In the genomic region with DNA sequence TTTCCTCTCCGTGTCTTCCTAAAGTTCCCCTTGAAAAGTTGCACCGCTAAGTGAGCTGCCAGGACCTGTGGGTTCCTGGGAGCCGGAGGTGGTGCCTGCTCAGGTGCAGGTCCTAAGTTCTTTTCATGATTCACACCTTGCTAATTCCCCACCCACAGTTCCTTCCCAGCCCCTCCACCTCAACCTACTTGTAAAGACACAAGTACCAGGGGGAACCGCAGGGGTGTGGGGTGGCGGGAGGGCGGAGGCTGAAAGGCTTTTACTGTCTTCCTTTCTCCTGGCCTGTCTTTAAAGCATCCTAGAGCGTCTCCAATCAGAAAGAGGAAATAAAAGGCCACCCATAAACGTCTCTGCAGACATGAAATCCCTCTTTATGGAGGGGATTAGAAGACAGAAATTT, we compare ENCODE assay signal across 26 mouse cellular contexts. TPM values are rescaled to one million over a fixed set of nuclear protein-coding genes. Genes with fewer than 3 reads are reported as not detected.
DNase-seq lines count a peak whose midpoint lies in the region; ATAC-seq and TF ChIP-seq lines count a peak whose summit lies in the region.
"Had no signal": no experiment of that assay in that cellular context is flagged by ENCODE, and none has a peak within 500 bp of the region (broad histone marks: within the 10 kb centered on the region; RNA-seq: fewer than 3 reads in every experiment).

No protein-coding gene starts in this region.

- H3K4me3 ChIP-seq in layer of hippocampus, adult 2 months: no peak overlapping the region
- no peak overlapping the region for H3K4me3 ChIP-seq in MEL (ENCODE audit: control insufficient read depth in 1 of 2, insufficient read depth in 1 of 2, low read depth in 2 of 2, low read length in 2 of 2)
- no peak overlapping the region for H3K4me3 ChIP-seq in embryonic fibroblast, embryonic 13.5 days (ENCODE audit: insufficient read depth, low read length)
- no peak overlapping the region for H3K4me3 ChIP-seq in midbrain, embryonic 15.5 days
- no peak overlapping the region for H3K4me3 ChIP-seq in forebrain, postnatal 0 days (ENCODE audit: low read depth, low read length)
- H3K4me3 ChIP-seq: embryonic facial prominence, embryonic 15.5 days; hindbrain, embryonic 10.5 days; limb, embryonic 12.5 days; liver, embryonic 13.5 days; megakaryocyte, embryonic 14.5 days; neural tube, embryonic 13.5 days; stomach, embryonic 15.5 days had no signal

- H3K4me1 ChIP-seq in MEL (ENCODE audit: control insufficient read depth in 1 of 2, insufficient read depth in 2 of 2, low read length in 2 of 2): peaks cover 9 to 36% of the 10 kb centered on the region in 2 experiments
- peaks cover 11% of the 10 kb centered on the region; the same call in 1 of the 2 replicates for H3K4me1 ChIP-seq in embryonic fibroblast, embryonic 13.5 days (ENCODE audit: control insufficient read depth, insufficient read depth, low read length)
- peaks cover 12% of the 10 kb centered on the region for H3K4me1 ChIP-seq in midbrain, embryonic 15.5 days
- no peaks in the 10 kb centered on the region; the same call in 1 of the 2 replicates for H3K4me1 ChIP-seq in forebrain, postnatal 0 days (ENCODE audit: insufficient read depth)
- H3K4me1 ChIP-seq: stomach, embryonic 15.5 days had no signal

- no peak for TF ChIP-seq CTCF in layer of hippocampus, adult 2 months (conservative IDR thresholded peaks at IDR 0.05)
- TF ChIP-seq CTCF in MEL (IDR thresholded peaks at IDR 0.05 in 2 of 3, conservative IDR thresholded peaks at IDR 0.05 in 1 of 3; ENCODE audit: control insufficient read depth in 1 of 3, insufficient read depth in 1 of 3, low read depth in 2 of 3, low read length in 3 of 3, poor library complexity in 1 of 3, severe bottlenecking in 1 of 3): no peak
- TF ChIP-seq CTCF in embryonic fibroblast, embryonic 13.5 days (IDR thresholded peaks at IDR 0.05; ENCODE audit: borderline replicate concordance, insufficient read depth, low read length): no peak
- TF ChIP-seq CTCF in forebrain, postnatal 0 days (IDR thresholded peaks at IDR 0.05; ENCODE audit: low read depth): no peak

- H3K9me3 ChIP-seq in MEL (replicated peaks; ENCODE audit: insufficient read depth, low read length): no peaks in the 10 kb centered on the region
- no peaks in the 10 kb centered on the region for H3K9me3 ChIP-seq in midbrain, embryonic 15.5 days
- no peaks in the 10 kb centered on the region for H3K9me3 ChIP-seq in forebrain, postnatal 0 days (ENCODE audit: low read length)
- H3K9me3 ChIP-seq: embryonic facial prominence, embryonic 15.5 days; hindbrain, embryonic 10.5 days; limb, embryonic 12.5 days; liver, embryonic 13.5 days; neural tube, embryonic 13.5 days; stomach, embryonic 15.5 days had no signal

- H3K27ac ChIP-seq in layer of hippocampus, adult 2 months: peak overlapping the region; percentile 60; the same call in 1 of the 2 replicates
- H3K27ac ChIP-seq in MEL (ENCODE audit: control insufficient read depth, low read depth, low read length): no peak overlapping the region
- 0 out of 2 replicates have a peak overlapping the region, but pooled peaks have one; percentile 21 for H3K27ac ChIP-seq in embryonic fibroblast, embryonic 13.5 days (ENCODE audit: insufficient read depth, low read length)
- H3K27ac ChIP-seq in midbrain, embryonic 15.5 days: peak overlapping the region; percentile 23
- no peak overlapping the region for H3K27ac ChIP-seq in forebrain, postnatal 0 days (ENCODE audit: low read depth, low read length)
- H3K27ac ChIP-seq: embryonic facial prominence, embryonic 15.5 days; hindbrain, embryonic 10.5 days; kidney, postnatal 0 days; limb, embryonic 12.5 days; liver, embryonic 13.5 days; stomach, embryonic 15.5 days had no signal

- WGBS in midbrain, embryonic 15.5 days: 25% methylated on average over 8 of the region's 8 CpGs
- WGBS in forebrain, postnatal 0 days: 34% methylated on average over 8 of the region's 8 CpGs

- H3K9ac ChIP-seq in MEL (ENCODE audit: control insufficient read depth, low read depth, low read length, poor library complexity, severe bottlenecking): no peak overlapping the region
- H3K9ac ChIP-seq in midbrain, embryonic 15.5 days: no peak overlapping the region
- H3K9ac ChIP-seq in forebrain, postnatal 0 days: no peak overlapping the region
- H3K9ac ChIP-seq: embryonic facial prominence, embryonic 15.5 days; limb, embryonic 12.5 days; liver, embryonic 13.5 days; neural tube, embryonic 13.5 days; stomach, embryonic 15.5 days had no signal

- TF ChIP-seq POLR2A in MEL (IDR thresholded peaks at IDR 0.05; ENCODE audit: control insufficient read depth in 1 of 2, insufficient read depth in 1 of 2, low read depth in 1 of 2, low read length in 2 of 2, poor library complexity in 1 of 2): no peak
- no peak for TF ChIP-seq POLR2A in embryonic fibroblast, embryonic 13.5 days (IDR thresholded peaks at IDR 0.05; ENCODE audit: low read depth, low read length)

- DNase-seq in layer of hippocampus, adult 2 months (ENCODE audit: low spot score in 2 of 2): no peak
- DNase-seq in layer of hippocampus, adult 11-12 months (ENCODE audit: low spot score): no peak
- peak; percentile 41 for DNase-seq in MEL (ENCODE audit: low read depth, low spot score)
- no peak for DNase-seq in forebrain, postnatal 0 days
- DNase-seq in right cerebral cortex, postnatal 14 days: no peak
- DNase-seq: adrenal gland, postnatal 10 days; cerebellum, adult 8-10 months; cerebellum, postnatal 36 days; embryo, embryonic 11 days; gastrocnemius, postnatal 14 days; heart, adult 11 months; liver, embryonic 13.5 days; lung, adult 2 months; thymus, adult 18-20 months had no signal

- no peak for TF ChIP-seq EP300 in MEL (IDR thresholded peaks at IDR 0.05; ENCODE audit: low read depth in 1 of 2, low read length in 2 of 2)

- H3K27me3 ChIP-seq in MEL (ENCODE audit: control insufficient read depth in 1 of 2, insufficient read depth in 2 of 2, low read length in 2 of 2): no peaks in the 10 kb centered on the region
- H3K27me3 ChIP-seq in midbrain, embryonic 15.5 days (replicated peaks): no peaks in the 10 kb centered on the region
- no peaks in the 10 kb centered on the region for H3K27me3 ChIP-seq in forebrain, postnatal 0 days (ENCODE audit: insufficient read depth, low read length)
- H3K27me3 ChIP-seq: embryonic facial prominence, embryonic 15.5 days; limb, embryonic 12.5 days; liver, embryonic 13.5 days; neural tube, embryonic 13.5 days; Patski; stomach, embryonic 15.5 days had no signal

- H3K79me2 ChIP-seq in MEL (ENCODE audit: control insufficient read depth, insufficient read depth, low read length, poor library complexity): no peaks in the 10 kb centered on the region

- H3K36me3 ChIP-seq in MEL (ENCODE audit: control insufficient read depth in 1 of 2, insufficient read depth in 2 of 2, low read length in 2 of 2): peaks cover 0 to 26% of the 10 kb centered on the region in 2 experiments; a peak in 2 of 4 replicates
- no peaks in the 10 kb centered on the region for H3K36me3 ChIP-seq in midbrain, embryonic 15.5 days (replicated peaks)
- no peaks in the 10 kb centered on the region for H3K36me3 ChIP-seq in forebrain, postnatal 0 days (ENCODE audit: insufficient read depth)
- H3K36me3 ChIP-seq: embryonic facial prominence, embryonic 15.5 days; hindbrain, embryonic 10.5 days; limb, embryonic 12.5 days; liver, embryonic 13.5 days; neural tube, embryonic 13.5 days; stomach, embryonic 15.5 days had no signal

- ATAC-seq in midbrain, embryonic 15.5 days (replicated peaks): no peak
- no peak for ATAC-seq in forebrain, postnatal 0 days
- ATAC-seq: CD4-positive, CD25-positive, alpha-beta regulatory T cell, adult 4 months; Patski had no signal

- TF ChIP-seq RAD21 in MEL (IDR thresholded peaks at IDR 0.05; ENCODE audit: low read depth, low read length): no peak

- no peak overlapping the region for H3K4me2 ChIP-seq in midbrain, embryonic 15.5 days
- no peak overlapping the region for H3K4me2 ChIP-seq in forebrain, postnatal 0 days (ENCODE audit: low read depth)
- H3K4me2 ChIP-seq: embryonic facial prominence, embryonic 15.5 days; heart, embryonic 11.5 days; limb, embryonic 12.5 days; liver, embryonic 13.5 days; neural tube, embryonic 13.5 days; stomach, embryonic 15.5 days had no signal

TF ChIP-seq in MEL, 35 proteins besides CTCF, POLR2A, EP300 and RAD21 (continues in another document):
- TF ChIP-seq GATA1 (IDR thresholded peaks at IDR 0.05; ENCODE audit: low read depth, low read length) (no peak), CHD1 (IDR thresholded peaks at IDR 0.05; ENCODE audit: low read depth, low read length) (no peak), MAFK (IDR thresholded peaks at IDR 0.05; ENCODE audit: borderline replicate concordance, low read depth, low read length) (no peak), HCFC1 (IDR thresholded peaks at IDR 0.05; ENCODE audit: low read depth, low read length) (no peak), POLR2AphosphoS5 (IDR thresholded peaks at IDR 0.05; ENCODE audit: borderline replicate concordance, low read depth, low read length) (no peak), BHLHE40 (IDR thresholded peaks at IDR 0.05; ENCODE audit: borderline replicate concordance, low read depth, low read length) (no peak), ZKSCAN1 (IDR thresholded peaks at IDR 0.05; ENCODE audit: low read depth, low read length) (no peak), MYB (IDR thresholded peaks at IDR 0.05; ENCODE audit: low read depth, low read length) (no peak), E2F4 (IDR thresholded peaks at IDR 0.05; ENCODE audit: borderline replicate concordance, low read depth, low read length) (no peak), POLR2AphosphoS2 (IDR thresholded peaks at IDR 0.05; ENCODE audit: low read length) (no peak)

RNA-seq across cellular contexts. Expression of gene Hsph1, which starts 52.7 kb away (rescaled TPM):
- 100 to 1,000 TPM; 337 to 340 TPM for total RNA-seq in layer of hippocampus, adult 2 months (2021)
- total RNA-seq in MEL (2012; rRNA removed): 170 and 176 TPM in 2 replicates
- 100 to 1,000 TPM; 300 to 388 TPM for polyA plus RNA-seq in MEL (2012; ENCODE audit: insufficient read depth in 1 of 2, insufficient read length in 2 of 2, low read depth in 1 of 2, low replicate concordance in 2 of 2, missing spikeins in 1 of 2)
- polyA plus RNA-seq in embryonic fibroblast, embryonic 13.5 days (2011; ENCODE audit: insufficient read length, low read depth, missing spikeins): 81.2 and 96.4 TPM in 2 replicates
- 103 and 105 TPM in 2 replicates for polyA plus RNA-seq in midbrain, embryonic 15.5 days (2015; fragmentation: Nextera tagmentation; extraction: Ambion mirVana)
- 41.2 and 49.2 TPM in 2 replicates for total RNA-seq in forebrain, postnatal 0 days (2014; rRNA removed)
- 68.4 and 78.6 TPM in 2 replicates for polyA plus RNA-seq in forebrain, postnatal 0 days (2015; fragmentation: Nextera tagmentation; extraction: Ambion mirVana)

RNA-seq across cellular contexts. Expression of gene Wdr95, which starts 55.0 kb away (rescaled TPM):
- total RNA-seq in layer of hippocampus, adult 2 months (2021): 1 to 10 TPM in 1 of 2 experiments, under 1 TPM in 1; 0.41 to 1.0 TPM
- total RNA-seq in MEL (2012; rRNA removed): not detected in 2 replicates
- polyA plus RNA-seq in MEL (2012; ENCODE audit: insufficient read depth in 1 of 2, insufficient read length in 2 of 2, low read depth in 1 of 2, low replicate concordance in 2 of 2, missing spikeins in 1 of 2): not detected
- not detected in 2 replicates for polyA plus RNA-seq in embryonic fibroblast, embryonic 13.5 days (2011; ENCODE audit: insufficient read length, low read depth, missing spikeins)
- 0.14 and 0.27 TPM in 2 replicates for polyA plus RNA-seq in midbrain, embryonic 15.5 days (2015; fragmentation: Nextera tagmentation; extraction: Ambion mirVana)
- total RNA-seq in forebrain, postnatal 0 days (2014; rRNA removed): 0.15 and 0.38 TPM in 2 replicates
- 0.45 and 0.84 TPM in 2 replicates for polyA plus RNA-seq in forebrain, postnatal 0 days (2015; fragmentation: Nextera tagmentation; extraction: Ambion mirVana)
- total RNA-seq: gastrocnemius, postnatal 14 days had no signal
- polyA plus RNA-seq: CD4-positive, CD25-positive, alpha-beta regulatory T cell, adult 4 months; limb, embryonic 12.5 days; liver, embryonic 13.5 days had no signal

Comparison
In these comparisons a context has a peak if more than half of its experiments do, and no peak if none do; other contexts are left out.
1. H3K27ac ChIP-seq: peak in layer of hippocampus, adult 2 months (single experiment), embryonic fibroblast, embryonic 13.5 days (single experiment) and midbrain, embryonic 15.5 days (single experiment); none in MEL (single experiment) and forebrain, postnatal 0 days (single experiment).